Mouse (Mus musculus) hindbrain, embryonic 14.5 days (tissue): Measurements from ENCODE around the gene Shank2. TPM values are rescaled to one million over a fixed set of nuclear protein-coding genes. Genes with fewer than 3 reads are reported as not detected.

Source experiments
- ATAC-seq: fragments of 200-750 bp; cut with Nextera tagmentation; 2 replicates; pipeline ENCODE4 v1.8.0; 2017; ENCODE audit warnings: moderate number of reproducible peaks, mild to moderate bottlenecking, moderate TSS enrichment, moderate library complexity; ENCODE audit not compliant: low FRiP score
- DNase-seq: peaks from one replicate; pipeline ENCODE4 v3.0.0-alpha.2; 2015; ENCODE audit warnings: low spot score
- H3K27ac ChIP-seq: fragments of 300-500 bp; sonication (generic); 2 replicates; pipeline ENCODE4 v1.5.1; 2014; ENCODE audit warnings: mild to moderate bottlenecking, moderate library complexity
- H3K27me3 ChIP-seq: fragments of 300-500 bp; sonication (generic); 2 replicates; pipeline ENCODE4 v1.6.1; 2014; ENCODE audit warnings: mild to moderate bottlenecking, low read length, mixed read lengths; ENCODE audit not compliant: control insufficient read depth, insufficient read depth
- H3K36me3 ChIP-seq: fragments of 300-500 bp; sonication (generic); replicated peaks from 2 replicates; pipeline ENCODE4 v1.6.1; 2014; ENCODE audit not compliant: control insufficient read depth, insufficient read depth
- H3K4me1 ChIP-seq: fragments of 300-500 bp; sonication (generic); replicated peaks from 2 replicates; pipeline ENCODE4 v1.6.1; 2014; ENCODE audit warnings: antibody characterized with exemption, low read length, mixed read lengths; ENCODE audit not compliant: control insufficient read depth, insufficient read depth
- H3K4me2 ChIP-seq: fragments of 300-500 bp; sonication (generic); replicated peaks from 2 replicates; pipeline ENCODE4 v1.6.1; 2014; ENCODE audit warnings: mild to moderate bottlenecking, moderate library complexity
- H3K4me3 ChIP-seq: fragments of 300-500 bp; sonication (generic); replicated peaks from 2 replicates; pipeline ENCODE4 v1.5.1; 2014; ENCODE audit warnings: mild to moderate bottlenecking, low read length
- H3K9ac ChIP-seq: fragments of 300-500 bp; sonication (generic); 2 replicates; pipeline ENCODE4 v1.6.1; 2014
- H3K9me3 ChIP-seq: fragments of 300-500 bp; sonication (generic); 2 replicates; pipeline ENCODE4 v1.6.1; 2016; ENCODE audit warnings: low read length; ENCODE audit not compliant: control insufficient read depth
- WGBS: fragments of 180-500 bp; shearing (Covaris S2); extraction: QIAGEN DNeasy Blood & Tissue Kit; methylation state at CpG from one replicate; pipeline ENCODE4 v1.1.7; 2014; 5-methylcytosine and 5-hydroxymethylcytosine counted together
- polyA plus RNA-seq: library from polyadenylated mRNA; unstranded; fragments of >200 nt; fragmentation: Nextera tagmentation; extraction: Ambion mirVana; gene quantifications from 2 replicates; pipeline ENCODE4 v1.2.1, GENCODE M21; 2014

Shank2 gene
- polyA plus RNA-seq, 1 experiment from 2014 or later = 11.3 TPM

GRCm38 (mm10) chr7:144081448-144081847, 79.7 kb downstream of the Shank2 start:
- Histone ChIP-seq H3K4me3 (no peak overlapping the region), H3K4me1 (no peaks in the 10 kb centered on the region), H3K36me3 (no peaks in the 10 kb centered on the region), H3K4me2 (no peak overlapping the region), H3K9me3 (no peaks in the 10 kb centered on the region), H3K27me3 (no peaks in the 10 kb centered on the region), H3K27ac (no peak overlapping the region), H3K9ac (no peak overlapping the region)
- 100% methylated on average over 1 of the region's 1 CpGs for WGBS
- DNase-seq = peak; percentile 45
- ATAC-seq = no peak; the same call in 1 of the 2 replicates

DNA sequence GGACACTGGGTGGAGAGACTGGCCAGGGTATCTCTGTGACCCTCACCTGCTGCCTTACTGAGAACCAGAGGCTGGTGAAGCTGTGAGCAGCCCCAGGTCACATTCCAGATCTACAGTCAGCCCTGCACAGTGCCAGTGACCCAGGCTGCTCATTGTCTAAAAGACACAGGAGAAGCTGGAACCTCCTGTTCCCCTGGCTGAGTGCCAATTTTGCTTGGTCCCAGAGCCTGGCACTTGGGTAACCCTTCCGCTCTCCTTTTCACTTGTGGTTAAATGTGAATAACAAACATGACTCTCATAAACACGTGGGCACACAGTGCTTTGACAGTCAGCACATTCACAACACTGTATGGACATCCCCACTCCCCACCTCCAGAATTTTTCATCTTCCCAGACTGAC, 80.2 kb downstream of the Shank2 start:
- Histone ChIP-seq H3K9me3 (no peaks in the 10 kb centered on the region), H3K27ac (no peak overlapping the region), H3K4me1 (peaks cover 2% of the 10 kb centered on the region; the same call in 1 of the 2 replicates), H3K27me3 (no peaks in the 10 kb centered on the region), H3K4me2 (no peak overlapping the region), H3K9ac (no peak overlapping the region), H3K4me3 (no peak overlapping the region), H3K36me3 (no peaks in the 10 kb centered on the region)
- no peak for DNase-seq
- ATAC-seq = no peak; the same call in 1 of the 2 replicates
- 75% methylated on average over 2 of the region's 2 CpGs for WGBS

DNA sequence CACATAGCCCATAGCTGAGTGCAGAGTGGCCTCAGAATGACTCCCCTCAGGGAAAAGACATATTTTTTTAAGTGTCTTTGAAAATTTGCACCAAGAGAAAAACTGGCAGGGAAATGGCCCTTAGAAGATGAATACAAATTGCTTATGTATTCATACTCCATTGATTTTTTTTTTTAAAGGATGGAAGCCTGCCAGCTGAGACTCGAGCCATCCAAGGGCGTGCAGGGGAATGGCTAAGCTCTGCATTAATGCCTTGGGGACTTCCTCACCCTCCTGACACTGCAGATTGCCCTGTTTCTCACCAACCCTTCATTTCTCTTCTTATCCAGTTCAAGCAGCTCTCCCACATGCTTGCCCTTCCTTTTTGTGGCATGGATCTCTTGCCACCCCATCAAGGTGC, 85.5 kb downstream of the Shank2 start:
- Histone ChIP-seq H3K9ac (no peak overlapping the region), H3K36me3 (no peaks in the 10 kb centered on the region), H3K4me1 (peaks cover 3% of the 10 kb centered on the region; the same call in 1 of the 2 replicates), H3K27ac (no peak overlapping the region), H3K9me3 (no peaks in the 10 kb centered on the region), H3K4me2 (no peak overlapping the region), H3K4me3 (no peak overlapping the region), H3K27me3 (no peaks in the 10 kb centered on the region)
- ATAC-seq (no peak), DNase-seq (no peak)
- 32% methylated on average over 2 of the region's 2 CpGs for WGBS

DNA sequence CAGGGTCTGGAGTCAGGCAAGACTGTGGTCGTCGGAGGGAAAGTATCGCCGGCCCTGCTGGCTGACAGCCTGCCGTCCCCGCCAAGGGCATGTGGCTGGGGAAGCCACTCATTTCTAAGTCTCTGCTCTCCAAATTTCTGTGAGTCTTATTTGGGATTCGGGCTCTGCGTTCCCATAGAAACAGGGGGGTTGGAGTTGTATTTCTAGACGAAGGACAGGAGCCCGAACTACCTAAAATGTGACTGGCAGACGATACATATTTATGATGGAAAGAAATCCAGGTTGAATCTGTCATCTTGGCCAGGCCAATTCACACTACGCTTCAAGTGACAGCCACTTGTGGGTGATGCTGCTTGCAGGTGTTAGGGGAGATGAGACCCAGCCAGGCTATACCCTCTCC, 92.4 kb downstream of the Shank2 start:
- Histone ChIP-seq H3K9ac (no peak overlapping the region), H3K9me3 (no peaks in the 10 kb centered on the region), H3K4me2 (no peak overlapping the region), H3K4me3 (no peak overlapping the region), H3K4me1 (no peaks in the 10 kb centered on the region), H3K27ac (no peak overlapping the region), H3K27me3 (no peaks in the 10 kb centered on the region), H3K36me3 (no peaks in the 10 kb centered on the region)
- DNase-seq (no peak), ATAC-seq (no peak)
- 83% methylated on average over 12 of the region's 12 CpGs for WGBS

- H3K27ac ChIP-seq = no peak overlapping the region
- DNase-seq (peak; percentile 65), ATAC-seq (no peak)
- no peaks in the 10 kb centered on the region for H3K27me3 ChIP-seq
- H3K4me3 ChIP-seq = no peak overlapping the region
- no peak overlapping the region for H3K9ac ChIP-seq
- H3K4me1 ChIP-seq = no peaks in the 10 kb centered on the region
- no peaks in the 10 kb centered on the region for H3K36me3 ChIP-seq
- H3K4me2 ChIP-seq = no peak overlapping the region
- 16% methylated on average over 2 of the region's 2 CpGs for whole genome bisulfite sequencing
- H3K9me3 ChIP-seq = no peaks in the 10 kb centered on the region
These were observed 95.6 kb downstream of the Shank2 start for GRCm38 (mm10) chr7:144097314-144097713.

- WGBS = 62% methylated on average over 4 of the region's 4 CpGs
These were observed 100.7 kb downstream of the Shank2 start for GRCm38 (mm10) chr7:144102222-144102980.

GRCm38 (mm10) chr7:144105952-144106351, 104.2 kb downstream of the Shank2 start:
- Histone ChIP-seq H3K27ac (no peak overlapping the region), H3K9ac (no peak overlapping the region), H3K36me3 (no peaks in the 10 kb centered on the region), H3K4me2 (no peak overlapping the region), H3K4me3 (no peak overlapping the region), H3K4me1 (peaks cover 21% of the 10 kb centered on the region), H3K27me3 (no peaks in the 10 kb centered on the region), H3K9me3 (no peaks in the 10 kb centered on the region)
- ATAC-seq = no peak; the same call in 1 of the 2 replicates
- no peak for DNase-seq
- WGBS = 36% methylated on average over 1 of the region's 1 CpGs

More at GRCm38 (mm10) chr7:144102222-144102980, 100.7 kb downstream of the Shank2 start:
- Histone ChIP-seq H3K36me3 (no peaks in the 10 kb centered on the region), H3K9ac (no peak overlapping the region), H3K27me3 (no peaks in the 10 kb centered on the region), H3K4me3 (no peak overlapping the region), H3K27ac (no peak overlapping the region), H3K4me1 (peaks cover 10% of the 10 kb centered on the region), H3K4me2 (no peak overlapping the region), H3K9me3 (no peaks in the 10 kb centered on the region)
- no peak for DNase-seq
- no peak for ATAC-seq

DNA sequence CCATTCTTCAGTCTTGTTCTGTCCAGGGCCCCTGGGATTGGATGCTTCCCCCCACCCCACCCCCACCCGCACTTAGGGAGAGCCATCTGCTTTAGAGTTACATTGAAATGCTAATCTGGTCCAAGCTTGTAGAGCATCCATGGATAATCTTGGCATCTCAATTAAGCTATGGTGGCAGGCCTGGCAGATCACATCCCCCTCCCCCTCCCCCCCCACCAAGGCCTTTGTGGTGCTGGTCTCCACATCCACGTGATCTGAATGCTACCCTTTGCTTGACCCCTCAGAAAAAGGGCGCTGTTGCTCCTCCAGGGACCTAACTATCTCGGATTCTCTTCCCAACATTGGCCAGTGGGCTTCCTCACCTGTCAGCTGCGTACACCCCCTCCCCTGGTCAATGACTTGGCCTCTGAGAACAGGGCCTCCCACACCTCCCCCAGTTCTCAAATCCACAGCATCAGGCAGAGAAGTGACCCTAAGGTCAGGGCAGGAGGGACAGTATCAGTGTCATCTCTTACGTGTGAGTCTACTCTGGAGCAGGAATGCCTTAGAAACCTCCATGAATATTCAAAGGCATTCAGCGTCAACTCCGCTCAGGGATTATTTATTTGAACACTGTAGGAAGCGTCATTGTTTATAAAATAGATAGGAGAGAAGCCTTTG, 104.8 kb downstream of the Shank2 start:
- Histone ChIP-seq H3K4me1 (peaks cover 22% of the 10 kb centered on the region), H3K27ac (peak overlapping the region; percentile 36; the same call in 1 of the 2 replicates), H3K9me3 (no peaks in the 10 kb centered on the region), H3K4me3 (no peak overlapping the region), H3K36me3 (no peaks in the 10 kb centered on the region), H3K27me3 (no peaks in the 10 kb centered on the region), H3K9ac (no peak overlapping the region), H3K4me2 (no peak overlapping the region)
- WGBS = 7% methylated on average over 9 of the region's 9 CpGs
- DNase-seq (no peak), ATAC-seq (peak; percentile 69; the same call in 1 of the 2 replicates)

GRCm38 (mm10) chr7:144108141-144108540, 106.4 kb downstream of the Shank2 start:
- H3K27ac ChIP-seq = no peak overlapping the region
- DNase-seq = no peak
- H3K4me1 ChIP-seq = peaks cover 22% of the 10 kb centered on the region
- 86% methylated on average over 5 of the region's 5 CpGs for WGBS
- H3K9me3 ChIP-seq = no peaks in the 10 kb centered on the region
- H3K27me3 ChIP-seq = no peaks in the 10 kb centered on the region
- no peak overlapping the region for H3K4me3 ChIP-seq
- H3K9ac ChIP-seq = no peak overlapping the region
- no peaks in the 10 kb centered on the region for H3K36me3 ChIP-seq
- no peak for ATAC-seq
- H3K4me2 ChIP-seq = no peak overlapping the region
